Mouse (Mus musculus): ENCODE results near the gene Grik1. TPM values are rescaled to one million over a fixed set of nuclear protein-coding genes. Genes with fewer than 3 reads are reported as not detected.

Grik1 gene
- total and polyA plus RNA-seq, 2 experiments from 2014 or later: 30.4 to 37.1 TPM

- H3K36me3 ChIP-seq (ENCODE audit: insufficient read depth, low read length): no peaks in the 10 kb centered on the region
- TF ChIP-seq CTCF (IDR thresholded peaks at IDR 0.05): no peak
- ATAC-seq (ENCODE audit: low FRiP score) (no peak), DNase-seq (ENCODE audit: low spot score) (no peak)
- 90% methylated on average over 2 of the region's 2 CpGs for WGBS
- no peaks in the 10 kb centered on the region for H3K9me3 ChIP-seq (ENCODE audit: low read length)
- no peak overlapping the region for H3K4me2 ChIP-seq (ENCODE audit: low read depth, low read length, poor library complexity, severe bottlenecking)
- no peaks in the 10 kb centered on the region for H3K27me3 ChIP-seq (ENCODE audit: insufficient read depth, low read length)
- H3K4me3 ChIP-seq (ENCODE audit: low read depth, low read length): no peak overlapping the region
- no peak overlapping the region for H3K27ac ChIP-seq (ENCODE audit: low read depth, low read length)
- H3K4me1 ChIP-seq (ENCODE audit: insufficient read depth, low read length): no peaks in the 10 kb centered on the region
- no peak overlapping the region for H3K9ac ChIP-seq (replicated peaks; ENCODE audit: low read length, poor library complexity, severe bottlenecking)
These were observed 414.1 kb downstream of the Grik1 start for GRCm38 (mm10) chr16:87875927-87876326.

GRCm38 (mm10) chr16:87864526-87864925, 425.5 kb downstream of the Grik1 start:
- H3K27me3 ChIP-seq (ENCODE audit: insufficient read depth, low read length): no peaks in the 10 kb centered on the region

GRCm38 (mm10) chr16:87861722-87862121, 428.3 kb downstream of the Grik1 start:
- Histone ChIP-seq H3K4me3 (ENCODE audit: low read depth, low read length) (no peak overlapping the region), H3K4me1 (ENCODE audit: insufficient read depth, low read length) (no peaks in the 10 kb centered on the region), H3K27me3 (ENCODE audit: insufficient read depth, low read length) (no peaks in the 10 kb centered on the region), H3K9ac (replicated peaks; ENCODE audit: low read length, poor library complexity, severe bottlenecking) (no peak overlapping the region), H3K27ac (ENCODE audit: low read depth, low read length) (no peak overlapping the region), H3K4me2 (ENCODE audit: low read depth, low read length, poor library complexity, severe bottlenecking) (no peak overlapping the region), H3K36me3 (ENCODE audit: insufficient read depth, low read length) (no peaks in the 10 kb centered on the region), H3K9me3 (ENCODE audit: low read length) (no peaks in the 10 kb centered on the region)
- DNase-seq (ENCODE audit: low spot score): no peak
- ATAC-seq (ENCODE audit: low FRiP score): no peak
- no peak for TF ChIP-seq CTCF (IDR thresholded peaks at IDR 0.05)
- WGBS: 43% methylated on average over 1 of the region's 1 CpGs

More at GRCm38 (mm10) chr16:87864526-87864925, 425.5 kb downstream of the Grik1 start:
- DNase-seq (ENCODE audit: low spot score): no peak
- Histone ChIP-seq H3K4me1 (ENCODE audit: insufficient read depth, low read length) (no peaks in the 10 kb centered on the region), H3K9me3 (ENCODE audit: low read length) (no peaks in the 10 kb centered on the region), H3K4me3 (ENCODE audit: low read depth, low read length) (no peak overlapping the region), H3K36me3 (ENCODE audit: insufficient read depth, low read length) (no peaks in the 10 kb centered on the region), H3K4me2 (ENCODE audit: low read depth, low read length, poor library complexity, severe bottlenecking) (no peak overlapping the region), H3K27ac (ENCODE audit: low read depth, low read length) (no peak overlapping the region), H3K9ac (replicated peaks; ENCODE audit: low read length, poor library complexity, severe bottlenecking) (no peak overlapping the region)
- 85% methylated on average over 6 of the region's 6 CpGs for WGBS
- no peak for ATAC-seq (ENCODE audit: low FRiP score)
- TF ChIP-seq CTCF (IDR thresholded peaks at IDR 0.05): no peak

- H3K27ac ChIP-seq (ENCODE audit: low read depth, low read length): no peak overlapping the region
- DNase-seq (ENCODE audit: low spot score) (no peak), ATAC-seq (ENCODE audit: low FRiP score) (no peak)
- H3K27me3 ChIP-seq (ENCODE audit: insufficient read depth, low read length): no peaks in the 10 kb centered on the region
- H3K4me2 ChIP-seq (ENCODE audit: low read depth, low read length, poor library complexity, severe bottlenecking): no peak overlapping the region
- H3K4me3 ChIP-seq (ENCODE audit: low read depth, low read length): no peak overlapping the region
- TF ChIP-seq CTCF (IDR thresholded peaks at IDR 0.05): no peak
- H3K9ac ChIP-seq (replicated peaks; ENCODE audit: low read length, poor library complexity, severe bottlenecking): no peak overlapping the region
- H3K4me1 ChIP-seq (ENCODE audit: insufficient read depth, low read length): no peaks in the 10 kb centered on the region
- 89% methylated on average over 3 of the region's 3 CpGs for WGBS
- no peaks in the 10 kb centered on the region for H3K9me3 ChIP-seq (ENCODE audit: low read length)
- H3K36me3 ChIP-seq (ENCODE audit: insufficient read depth, low read length): no peaks in the 10 kb centered on the region
These were observed 436.5 kb downstream of the Grik1 start for GRCm38 (mm10) chr16:87853451-87854085.

- H3K27me3 ChIP-seq (ENCODE audit: insufficient read depth, low read length): no peaks in the 10 kb centered on the region
- H3K4me1 ChIP-seq (ENCODE audit: insufficient read depth, low read length): no peaks in the 10 kb centered on the region
- H3K27ac ChIP-seq (ENCODE audit: low read depth, low read length): no peak overlapping the region
- H3K36me3 ChIP-seq (ENCODE audit: insufficient read depth, low read length): no peaks in the 10 kb centered on the region
- H3K4me2 ChIP-seq (ENCODE audit: low read depth, low read length, poor library complexity, severe bottlenecking): no peak overlapping the region
- ATAC-seq (ENCODE audit: low FRiP score) (no peak), DNase-seq (ENCODE audit: low spot score) (no peak)
- no peaks in the 10 kb centered on the region for H3K9me3 ChIP-seq (ENCODE audit: low read length)
- H3K9ac ChIP-seq (replicated peaks; ENCODE audit: low read length, poor library complexity, severe bottlenecking): no peak overlapping the region
- H3K4me3 ChIP-seq (ENCODE audit: low read depth, low read length): no peak overlapping the region
- TF ChIP-seq CTCF (IDR thresholded peaks at IDR 0.05): no peak
- 50% methylated on average over 2 of the region's 2 CpGs for WGBS
These were observed 438.5 kb downstream of the Grik1 start for GRCm38 (mm10) chr16:87851550-87851949.

- Histone ChIP-seq H3K4me3 (ENCODE audit: low read depth, low read length) (no peak overlapping the region), H3K4me2 (ENCODE audit: low read depth, low read length, poor library complexity, severe bottlenecking) (no peak overlapping the region), H3K9me3 (ENCODE audit: low read length) (no peaks in the 10 kb centered on the region), H3K36me3 (ENCODE audit: insufficient read depth, low read length) (no peaks in the 10 kb centered on the region), H3K4me1 (ENCODE audit: insufficient read depth, low read length) (no peaks in the 10 kb centered on the region), H3K27me3 (ENCODE audit: insufficient read depth, low read length) (no peaks in the 10 kb centered on the region), H3K9ac (replicated peaks; ENCODE audit: low read length, poor library complexity, severe bottlenecking) (no peak overlapping the region), H3K27ac (ENCODE audit: low read depth, low read length) (no peak overlapping the region)
- WGBS: 92% methylated on average over 3 of the region's 3 CpGs
- DNase-seq (ENCODE audit: low spot score) (no peak), ATAC-seq (ENCODE audit: low FRiP score) (no peak)
- no peak for TF ChIP-seq CTCF (IDR thresholded peaks at IDR 0.05)
These were observed 441.3 kb downstream of the Grik1 start for GRCm38 (mm10) chr16:87848799-87849198.

Other genes starting within 250 kb of the Grik1 start
- not detected in 2 replicates for gene Cldn17, start 216.7 kb upstream of the Grik1 start, total RNA-seq (2014; rRNA removed)
- not detected in 2 replicates for gene Cldn17, start 216.7 kb upstream of the Grik1 start, polyA plus RNA-seq (2015; fragmentation: Nextera tagmentation; extraction: Ambion mirVana)